Mouse (Mus musculus) lung, embryonic 16.5 days (tissue): ENCODE results near the gene Cers6. TPM values are rescaled to one million over a fixed set of nuclear protein-coding genes. Genes with fewer than 3 reads are reported as not detected.

ENCODE experiments used
- ATAC-seq: fragments of 200-750 bp; cut with Nextera tagmentation; 2 replicates; pipeline ENCODE4 v1.8.0; 2017; ENCODE audit warnings: low read depth, mild to moderate bottlenecking, moderate library complexity
- H3K27ac ChIP-seq: fragments of 300-500 bp; sonication (generic); 2 replicates; pipeline ENCODE4 v1.5.1; 2014; ENCODE audit warnings: mild to moderate bottlenecking, control low read depth, low read length
- H3K27me3 ChIP-seq: fragments of 300-500 bp; sonication (generic); 2 replicates; pipeline ENCODE4 v1.6.1; 2014; ENCODE audit warnings: low read depth, low read length, mixed read lengths; ENCODE audit not compliant: control insufficient read depth, insufficient read depth
- H3K36me3 ChIP-seq: fragments of 300-500 bp; sonication (generic); 2 replicates; pipeline ENCODE4 v1.6.1; 2014; ENCODE audit warnings: low read length; ENCODE audit not compliant: control insufficient read depth, insufficient read depth
- H3K4me1 ChIP-seq: fragments of 300-500 bp; sonication (generic); replicated peaks from 2 replicates; pipeline ENCODE4 v1.6.1; 2014; ENCODE audit warnings: low read length, mixed read lengths; ENCODE audit not compliant: control insufficient read depth, insufficient read depth
- H3K4me2 ChIP-seq: fragments of 300-500 bp; sonication (generic); 2 replicates; pipeline ENCODE4 v1.6.1; 2014; ENCODE audit warnings: low read depth, low read length, control low read depth
- H3K4me3 ChIP-seq: fragments of 300-500 bp; sonication (generic); 2 replicates; pipeline ENCODE4 v1.5.1; 2014; ENCODE audit warnings: mild to moderate bottlenecking, low read length, control low read depth
- H3K9ac ChIP-seq: fragments of 300-500 bp; sonication (generic); 2 replicates; pipeline ENCODE4 v1.6.1; 2014; ENCODE audit warnings: low read length, control low read depth
- H3K9me3 ChIP-seq: fragments of 300-500 bp; sonication (generic); 2 replicates; pipeline ENCODE4 v1.6.1; 2016; ENCODE audit warnings: low read length; ENCODE audit not compliant: control insufficient read depth
- WGBS: fragments of 180-500 bp; shearing (Covaris S2); extraction: QIAGEN DNeasy Blood & Tissue Kit; methylation state at CpG from one replicate; pipeline ENCODE4 v1.1.7; 2014; 5-methylcytosine and 5-hydroxymethylcytosine counted together
- polyA plus RNA-seq: library from polyadenylated mRNA; unstranded; fragments of >200 nt; fragmentation: Nextera tagmentation; extraction: Ambion mirVana; gene quantifications from 2 replicates; pipeline ENCODE4 v1.2.1, GENCODE M21; 2015

Cers6 gene
- polyA plus RNA-seq, 1 experiment from 2014 or later = 19.7 TPM

- Histone ChIP-seq H3K9me3 (no peaks in the 10 kb centered on the region), H3K4me1 (peaks cover 9% of the 10 kb centered on the region; the same call in 1 of the 2 replicates), H3K27ac (no peak overlapping the region), H3K9ac (no peak overlapping the region), H3K4me3 (no peak overlapping the region), H3K27me3 (no peaks in the 10 kb centered on the region), H3K36me3 (no peaks in the 10 kb centered on the region), H3K4me2 (no peak overlapping the region)
- 66% methylated on average over 2 of the region's 2 CpGs for WGBS
- ATAC-seq = no peak
Observed at GRCm38 (mm10) chr2:69140215-69140614, 279.0 kb downstream of the Cers6 start.

- Histone ChIP-seq H3K4me2 (no peak overlapping the region), H3K9me3 (no peaks in the 10 kb centered on the region), H3K27me3 (no peaks in the 10 kb centered on the region), H3K36me3 (no peaks in the 10 kb centered on the region), H3K4me3 (no peak overlapping the region), H3K27ac (no peak overlapping the region), H3K4me1 (0 out of 2 replicates have a peak, but pooled peaks cover 5% of the 10 kb centered on the region), H3K9ac (no peak overlapping the region)
- WGBS = 59% methylated on average over 4 of the region's 4 CpGs
- no peak for ATAC-seq
Observed at GRCm38 (mm10) chr2:69140816-69141215, 279.6 kb downstream of the Cers6 start.

- Histone ChIP-seq H3K4me1 (no peaks in the 10 kb centered on the region), H3K36me3 (no peaks in the 10 kb centered on the region), H3K9me3 (no peaks in the 10 kb centered on the region), H3K4me3 (no peak overlapping the region), H3K27ac (no peak overlapping the region), H3K27me3 (no peaks in the 10 kb centered on the region), H3K4me2 (no peak overlapping the region), H3K9ac (no peak overlapping the region)
- ATAC-seq = no peak
- WGBS = 53% methylated on average over 3 of the region's 3 CpGs
Observed at GRCm38 (mm10) chr2:69148691-69149090, 287.4 kb downstream of the Cers6 start.

GRCm38 (mm10) chr2:69149154-69149553, 287.9 kb downstream of the Cers6 start:
- H3K4me3 ChIP-seq = no peak overlapping the region
- H3K9ac ChIP-seq = no peak overlapping the region
- H3K4me1 ChIP-seq = no peaks in the 10 kb centered on the region
- 75% methylated on average over 10 of the region's 10 CpGs for WGBS
- H3K36me3 ChIP-seq = no peaks in the 10 kb centered on the region
- no peaks in the 10 kb centered on the region for H3K9me3 ChIP-seq
- H3K27ac ChIP-seq = no peak overlapping the region
- no peak; the same call in 1 of the 2 replicates for ATAC-seq
- H3K4me2 ChIP-seq = no peak overlapping the region
- no peaks in the 10 kb centered on the region for H3K27me3 ChIP-seq

- H3K27ac ChIP-seq = no peak overlapping the region
- 69% methylated on average over 5 of the region's 5 CpGs for WGBS
- ATAC-seq = no peak
- H3K4me2 ChIP-seq = no peak overlapping the region
- H3K36me3 ChIP-seq = no peaks in the 10 kb centered on the region
- H3K9ac ChIP-seq = no peak overlapping the region
- no peaks in the 10 kb centered on the region for H3K27me3 ChIP-seq
- no peaks in the 10 kb centered on the region for H3K4me1 ChIP-seq
- H3K4me3 ChIP-seq = no peak overlapping the region
- H3K9me3 ChIP-seq = no peaks in the 10 kb centered on the region
Observed at GRCm38 (mm10) chr2:69150841-69151240, 289.6 kb downstream of the Cers6 start.

GRCm38 (mm10) chr2:69155861-69156260, 294.6 kb downstream of the Cers6 start:
- 47% methylated on average over 3 of the region's 3 CpGs for WGBS
- Histone ChIP-seq H3K36me3 (no peaks in the 10 kb centered on the region), H3K4me3 (no peak overlapping the region), H3K4me1 (0 out of 2 replicates have a peak, but pooled peaks cover 2% of the 10 kb centered on the region), H3K9me3 (no peaks in the 10 kb centered on the region), H3K27me3 (no peaks in the 10 kb centered on the region), H3K9ac (no peak overlapping the region), H3K27ac (no peak overlapping the region), H3K4me2 (no peak overlapping the region)
- peak; percentile 41; the same call in 1 of the 2 replicates for ATAC-seq

- no peak overlapping the region for H3K9ac ChIP-seq
- H3K4me1 ChIP-seq = 0 out of 2 replicates have a peak, but pooled peaks cover 2% of the 10 kb centered on the region
- H3K36me3 ChIP-seq = no peaks in the 10 kb centered on the region
- WGBS = 39% methylated on average over 7 of the region's 7 CpGs
- no peaks in the 10 kb centered on the region for H3K9me3 ChIP-seq
- ATAC-seq = no peak
- no peaks in the 10 kb centered on the region for H3K27me3 ChIP-seq
- H3K27ac ChIP-seq = no peak overlapping the region
- H3K4me3 ChIP-seq = no peak overlapping the region
- no peak overlapping the region for H3K4me2 ChIP-seq
Observed at GRCm38 (mm10) chr2:69156283-69156682, 295.0 kb downstream of the Cers6 start.

GRCm38 (mm10) chr2:69158907-69159306, 297.7 kb downstream of the Cers6 start:
- H3K27me3 ChIP-seq = no peaks in the 10 kb centered on the region; the same call in 1 of the 2 replicates
- H3K4me1 ChIP-seq = 0 out of 2 replicates have a peak, but pooled peaks cover 2% of the 10 kb centered on the region
- H3K4me2 ChIP-seq = no peak overlapping the region
- no peak overlapping the region for H3K27ac ChIP-seq
- H3K36me3 ChIP-seq = no peaks in the 10 kb centered on the region
- no peak overlapping the region for H3K9ac ChIP-seq
- no peak for ATAC-seq
- no peak overlapping the region for H3K4me3 ChIP-seq
- no peaks in the 10 kb centered on the region for H3K9me3 ChIP-seq
